Mouse (Mus musculus) CH12.LX (cell line): ENCODE measurements at regions not wholly inside any gene's neighbourhood (a gene's known extent, or its start where the extent isn't known, plus 50 kb on each side); places are given as distances from the start of the nearest gene placed in this dataset.

Experiments used
- CTCF ChIP-seq, 2 experiments: IDR thresholded peaks in 1 of 2; conservative IDR thresholded peaks in 1 of 2; 2 replicates each; pipeline ENCODE4 v1.5.1; 2011 to 2012; ENCODE audit warnings: low read depth in 2 of 2, low read length in 2 of 2, improper control_type of control experiment in 1 of 2, inconsistent platforms in 1 of 2, mild to moderate bottlenecking in 1 of 2, moderate library complexity in 1 of 2
- EP300 ChIP-seq: IDR thresholded peaks from 2 replicates; pipeline ENCODE4 v1.6.1; 2011; ENCODE audit warnings: low read length, improper control_type of control experiment
- HCFC1 ChIP-seq: IDR thresholded peaks from 2 replicates; pipeline ENCODE4 v1.6.1; 2012; ENCODE audit warnings: low read depth, mild to moderate bottlenecking, inconsistent platforms, low read length, improper control_type of control experiment
- NRF1 ChIP-seq: IDR thresholded peaks from 2 replicates; pipeline ENCODE4 v1.6.1; 2014; ENCODE audit warnings: low read depth, mild to moderate bottlenecking, inconsistent platforms, low read length, improper control_type of control experiment, moderate library complexity
- POLR2A ChIP-seq: IDR thresholded peaks from 2 replicates; pipeline ENCODE4 v1.6.1; 2011; ENCODE audit warnings: low read depth, mild to moderate bottlenecking, improper control_type of control experiment, low read length
- POLR2AphosphoS2 ChIP-seq: IDR thresholded peaks from 2 replicates; pipeline ENCODE4 v1.6.1; 2011; ENCODE audit warnings: low read depth, low read length, improper control_type of control experiment
- SIN3A ChIP-seq: IDR thresholded peaks from 2 replicates; pipeline ENCODE4 v1.6.1; 2012; ENCODE audit warnings: low read length, improper control_type of control experiment, inconsistent platforms
- USF1 ChIP-seq: IDR thresholded peaks from 2 replicates; pipeline ENCODE4 v1.6.1; 2014; ENCODE audit warnings: low read depth, mild to moderate bottlenecking, inconsistent platforms, low read length, improper control_type of control experiment

GRCm38 (mm10) chr4:62890588-62891580, 74.5 kb upstream of the Zfp618 start:
- TF ChIP-seq EP300 (no peak), USF1 (no peak), POLR2A (no peak), CTCF (conservative IDR thresholded peaks at IDR 0.05 in 1 of 2, IDR thresholded peaks at IDR 0.05 in 1 of 2; ENCODE audit: low read depth in 2 of 2, low read length in 2 of 2) (no peak), POLR2AphosphoS2 (no peak), NRF1 (no peak), HCFC1 (no peak), SIN3A (no peak)
